Mouse (Mus musculus): ENCODE results near the gene Inka1. TPM values are rescaled to one million over a fixed set of nuclear protein-coding genes. Genes with fewer than 3 reads are reported as not detected.

The Inka1 gene
- polyA plus RNA-seq, 1 experiment: 4.8 TPM

GRCm38 (mm10) chr9:107961881-107962280 lies 23.8 kb downstream of the Inka1 start:
- Histone ChIP-seq H3K27ac (ENCODE audit: insufficient read depth, low read length) (peak overlapping the region; percentile 52), H3K4me1 (ENCODE audit: control insufficient read depth, insufficient read depth, low read length) (peaks cover 2% of the 10 kb centered on the region; the same call in 1 of the 2 replicates), H3K4me3 (ENCODE audit: insufficient read depth, low read length) (no peak overlapping the region)
- peak; percentile 66 for TF ChIP-seq CTCF (IDR thresholded peaks at IDR 0.05; ENCODE audit: extremely low read depth, insufficient read depth, low read length)
- no peak for TF ChIP-seq POLR2A (IDR thresholded peaks at IDR 0.05; ENCODE audit: extremely low read depth, insufficient read depth, low read length)

GRCm38 (mm10) chr9:107961351-107961762 lies 24.3 kb downstream of the Inka1 start:
- Histone ChIP-seq H3K27ac (ENCODE audit: insufficient read depth, low read length) (peak overlapping the region; percentile 62), H3K4me1 (ENCODE audit: control insufficient read depth, insufficient read depth, low read length) (peaks cover 2% of the 10 kb centered on the region; the same call in 1 of the 2 replicates), H3K4me3 (ENCODE audit: insufficient read depth, low read length) (no peak overlapping the region)
- TF ChIP-seq POLR2A (IDR thresholded peaks at IDR 0.05; ENCODE audit: extremely low read depth, insufficient read depth, low read length): peak; percentile 77
- no peak for TF ChIP-seq CTCF (IDR thresholded peaks at IDR 0.05; ENCODE audit: extremely low read depth, insufficient read depth, low read length)

- Histone ChIP-seq H3K4me1 (ENCODE audit: control insufficient read depth, insufficient read depth, low read length) (peaks cover 2% of the 10 kb centered on the region; the same call in 1 of the 2 replicates), H3K27ac (ENCODE audit: insufficient read depth, low read length) (peak overlapping the region; percentile 62), H3K4me3 (ENCODE audit: insufficient read depth, low read length) (no peak overlapping the region)
- TF ChIP-seq CTCF (IDR thresholded peaks at IDR 0.05; ENCODE audit: extremely low read depth, insufficient read depth, low read length): no peak
- no peak for TF ChIP-seq POLR2A (IDR thresholded peaks at IDR 0.05; ENCODE audit: extremely low read depth, insufficient read depth, low read length)
Observed at GRCm38 (mm10) chr9:107960928-107961327, 24.8 kb downstream of the Inka1 start.

- no peak for TF ChIP-seq POLR2A (IDR thresholded peaks at IDR 0.05; ENCODE audit: extremely low read depth, insufficient read depth, low read length)
- Histone ChIP-seq H3K4me3 (ENCODE audit: insufficient read depth, low read length) (no peak overlapping the region), H3K27ac (ENCODE audit: insufficient read depth, low read length) (peak overlapping the region; percentile 62; the same call in 1 of the 2 replicates), H3K4me1 (ENCODE audit: control insufficient read depth, insufficient read depth, low read length) (peaks cover 2% of the 10 kb centered on the region; the same call in 1 of the 2 replicates)
Observed at GRCm38 (mm10) chr9:107959896-107960295, 25.8 kb downstream of the Inka1 start.

GRCm38 (mm10) chr9:107957141-107957540 lies 28.5 kb downstream of the Inka1 start:
- TF ChIP-seq POLR2A (IDR thresholded peaks at IDR 0.05; ENCODE audit: extremely low read depth, insufficient read depth, low read length) (no peak), CTCF (IDR thresholded peaks at IDR 0.05; ENCODE audit: extremely low read depth, insufficient read depth, low read length) (no peak)
- Histone ChIP-seq H3K4me3 (ENCODE audit: insufficient read depth, low read length) (no peak overlapping the region), H3K27ac (ENCODE audit: insufficient read depth, low read length) (no peak overlapping the region), H3K4me1 (ENCODE audit: control insufficient read depth, insufficient read depth, low read length) (peaks cover under 1% of the 10 kb centered on the region; the same call in 1 of the 2 replicates)

- Histone ChIP-seq H3K4me1 (ENCODE audit: control insufficient read depth, insufficient read depth, low read length) (no peaks in the 10 kb centered on the region), H3K27ac (ENCODE audit: insufficient read depth, low read length) (no peak overlapping the region), H3K4me3 (ENCODE audit: insufficient read depth, low read length) (no peak overlapping the region)
- TF ChIP-seq POLR2A (IDR thresholded peaks at IDR 0.05; ENCODE audit: extremely low read depth, insufficient read depth, low read length) (no peak), CTCF (IDR thresholded peaks at IDR 0.05; ENCODE audit: extremely low read depth, insufficient read depth, low read length) (no peak)
Observed at GRCm38 (mm10) chr9:107955613-107956289, 29.9 kb downstream of the Inka1 start.

- Histone ChIP-seq H3K27ac (ENCODE audit: insufficient read depth, low read length) (no peak overlapping the region), H3K4me1 (ENCODE audit: control insufficient read depth, insufficient read depth, low read length) (no peaks in the 10 kb centered on the region), H3K4me3 (ENCODE audit: insufficient read depth, low read length) (peak overlapping the region; percentile 33)
- TF ChIP-seq POLR2A (IDR thresholded peaks at IDR 0.05; ENCODE audit: extremely low read depth, insufficient read depth, low read length) (peak; percentile 86), CTCF (IDR thresholded peaks at IDR 0.05; ENCODE audit: extremely low read depth, insufficient read depth, low read length) (no peak)
Observed at GRCm38 (mm10) chr9:107950460-107951355, 35.0 kb downstream of the Inka1 start.

GRCm38 (mm10) chr9:107949922-107950235 lies 35.8 kb downstream of the Inka1 start, which contains the start of gene Traip:
Traip (plus strand) TSS chr9:107950136.
- H3K27ac ChIP-seq (ENCODE audit: insufficient read depth, low read length): no peak within 1 kb of the TSS
- no peak for TF ChIP-seq POLR2A (IDR thresholded peaks at IDR 0.05; ENCODE audit: extremely low read depth, insufficient read depth, low read length)
- TF ChIP-seq CTCF (IDR thresholded peaks at IDR 0.05; ENCODE audit: extremely low read depth, insufficient read depth, low read length): no peak
- peak within 1 kb of the TSS; percentile 33 for H3K4me3 ChIP-seq (ENCODE audit: insufficient read depth, low read length)
- no peaks in the 10 kb centered on the region for H3K4me1 ChIP-seq (ENCODE audit: control insufficient read depth, insufficient read depth, low read length)

- Histone ChIP-seq H3K27ac (ENCODE audit: insufficient read depth, low read length) (no peak overlapping the region), H3K4me3 (ENCODE audit: insufficient read depth, low read length) (no peak overlapping the region), H3K4me1 (ENCODE audit: control insufficient read depth, insufficient read depth, low read length) (no peaks in the 10 kb centered on the region)
- TF ChIP-seq POLR2A (IDR thresholded peaks at IDR 0.05; ENCODE audit: extremely low read depth, insufficient read depth, low read length) (no peak), CTCF (IDR thresholded peaks at IDR 0.05; ENCODE audit: extremely low read depth, insufficient read depth, low read length) (no peak)
Observed at GRCm38 (mm10) chr9:107949184-107949921, 36.3 kb downstream of the Inka1 start.

Measured in cortical plate, adult 2 months (tissue).